Mouse (Mus musculus): Measurements from ENCODE around the gene Ripply1.

GRCm38 (mm10) chrX:139730541-139730940 is 51.6 kb downstream of the Ripply1 start:
- TF ChIP-seq POLR2A (IDR thresholded peaks at IDR 0.05; ENCODE audit: low read depth, low read length) (no peak), CTCF (IDR thresholded peaks at IDR 0.05; ENCODE audit: extremely low read depth, insufficient read length, insufficient replicate concordance, low read depth, low read length) (no peak)

All from small intestine, adult 2 months (tissue).